Mouse (Mus musculus) brain, embryonic 14.5 days (tissue): Measurements from ENCODE around the gene Olfr951. TPM values are rescaled to one million over a fixed set of nuclear protein-coding genes. Genes with fewer than 3 reads are reported as not detected.

Source experiments
- DNase-seq: peaks from one replicate; pipeline ENCODE4 v3.0.0-alpha.2; 2011; ENCODE audit warnings: low read depth
- CTCF ChIP-seq: fragments of 200-500 bp; IDR thresholded peaks from 2 replicates; pipeline ENCODE4 v1.5.1; 2012; ENCODE audit warnings: inconsistent platforms, mild to moderate bottlenecking, moderate library complexity, borderline replicate concordance; ENCODE audit not compliant: insufficient read depth, insufficient read length; ENCODE audit errors: extremely low read depth
- POLR2A ChIP-seq: fragments of 200-500 bp; IDR thresholded peaks from 2 replicates; pipeline ENCODE4 v1.6.1; 2012; ENCODE audit warnings: mild to moderate bottlenecking, inconsistent platforms, borderline replicate concordance; ENCODE audit not compliant: poor library complexity, insufficient read depth, insufficient read length, severe bottlenecking; ENCODE audit errors: extremely low read depth
- polyA plus RNA-seq: library from polyadenylated mRNA; depleted of rRNA; stranded (reverse); fragments of >200 nt; gene quantifications from 2 replicates; pipeline ENCODE4 v1.2.3, GENCODE M21; 2012; rRNA removed

Olfr951 gene
- not detected in 2 replicates for polyA plus RNA-seq

DNA sequence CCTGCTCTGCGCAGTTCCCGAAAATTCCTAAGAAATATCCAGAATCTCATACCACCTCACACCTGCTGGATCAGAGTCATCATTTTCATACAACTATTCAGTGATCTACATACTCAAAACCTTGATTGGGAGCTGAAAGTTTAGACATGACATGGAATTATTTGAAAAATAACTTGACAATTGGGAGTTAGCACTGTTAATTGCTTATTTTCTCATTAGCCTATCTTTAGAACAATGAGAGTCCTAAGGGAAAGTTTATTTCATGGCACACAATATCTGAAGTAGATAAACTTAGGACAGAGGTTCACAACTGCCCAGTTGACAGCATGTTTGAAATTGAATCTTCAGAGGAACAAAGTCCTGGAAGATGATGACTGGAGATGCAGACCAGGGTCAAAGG is at the start of gene Olfr951:
Gene Olfr951 (plus strand): TSS at position 301 of the 400 bp plus-strand sequence.
- no peak for TF ChIP-seq POLR2A
- TF ChIP-seq CTCF = no peak
- no peak for DNase-seq

DNA sequence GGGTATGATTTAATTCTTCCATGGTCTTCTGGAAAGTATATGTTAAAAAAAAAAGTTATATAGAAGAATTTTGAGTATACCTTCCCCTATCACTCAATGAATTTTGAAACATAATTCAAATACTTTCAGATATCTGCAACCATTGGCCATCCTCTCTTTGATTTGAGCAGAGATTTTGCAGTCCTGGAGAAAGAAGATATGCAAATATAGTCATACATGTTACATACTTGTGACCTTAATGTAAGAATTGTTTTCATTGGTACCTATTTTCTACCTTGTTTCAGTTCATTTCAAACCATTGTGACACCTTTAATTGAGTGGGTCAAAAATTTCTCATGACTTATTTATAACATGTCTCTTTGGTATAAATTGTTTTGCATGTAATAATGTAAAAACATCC is 39.8 kb downstream of the Olfr951 start, which contains the start of gene Olfr952:
Gene Olfr952 (minus strand): TSS at position 101 of the 400 bp plus-strand sequence.
- TF ChIP-seq CTCF (no peak), POLR2A (no peak)
- no peak for DNase-seq

Other genes with a start within 250 kb of the Olfr951 start
- not detected in 2 replicates for gene Olfr943, start 221.1 kb upstream of the Olfr951 start, polyA plus RNA-seq
- not detected in 2 replicates for gene Olfr944, start 185.5 kb upstream of the Olfr951 start, polyA plus RNA-seq
- gene Olfr1537, start 137.4 kb upstream of the Olfr951 start, polyA plus RNA-seq = not detected in 2 replicates
- gene Olfr945, start 110.6 kb upstream of the Olfr951 start, polyA plus RNA-seq = not detected in 2 replicates
- gene Olfr948, start 61.4 kb upstream of the Olfr951 start, polyA plus RNA-seq = not detected in 2 replicates
- gene Olfr952, start 39.7 kb downstream of the Olfr951 start, polyA plus RNA-seq = not detected in 2 replicates
- gene Olfr954, start 69.3 kb downstream of the Olfr951 start, polyA plus RNA-seq = not detected in 2 replicates
- gene Olfr955, start 84.5 kb downstream of the Olfr951 start, polyA plus RNA-seq = not detected in 2 replicates
- not detected in 2 replicates for gene Olfr44, start 106.6 kb downstream of the Olfr951 start, polyA plus RNA-seq
- not detected in 2 replicates for gene Olfr957, start 128.4 kb downstream of the Olfr951 start, polyA plus RNA-seq
- gene Olfr958, start 166.6 kb downstream of the Olfr951 start, polyA plus RNA-seq = not detected in 2 replicates
- gene Olfr959, start 188.2 kb downstream of the Olfr951 start, polyA plus RNA-seq = not detected in 2 replicates
- 61.0 and 87.9 TPM in 2 replicates for gene AW551984, start 217.0 kb downstream of the Olfr951 start, polyA plus RNA-seq
- not detected in 2 replicates for gene Olfr148, start 223.2 kb downstream of the Olfr951 start, polyA plus RNA-seq
- not detected in 2 replicates for gene Olfr960, start 234.0 kb downstream of the Olfr951 start, polyA plus RNA-seq